Mouse (Mus musculus) neural tube, embryonic 11.5 days (tissue): Measurements from ENCODE around the gene Atf4. TPM values are rescaled to one million over a fixed set of nuclear protein-coding genes. Genes with fewer than 3 reads are reported as not detected.

Experiments used
- ATAC-seq: fragments of 200-750 bp; cut with Nextera tagmentation; 2 replicates; pipeline ENCODE4 v1.8.0; 2017; ENCODE audit warnings: moderate number of reproducible peaks, mild to moderate bottlenecking, moderate TSS enrichment, moderate library complexity; ENCODE audit not compliant: insufficient read depth, low FRiP score, low TSS enrichment
- DNase-seq: peaks from one replicate; pipeline ENCODE4 v3.0.0-alpha.2; 2015; ENCODE audit warnings: low spot score
- H3K27ac ChIP-seq: fragments of 300-500 bp; sonication (generic); 2 replicates; pipeline ENCODE4 v1.5.1; 2014; ENCODE audit warnings: low read depth, mild to moderate bottlenecking, low read length
- H3K27me3 ChIP-seq: fragments of 300-500 bp; sonication (generic); 2 replicates; pipeline ENCODE4 v1.6.1; 2014; ENCODE audit warnings: mild to moderate bottlenecking, low read length, mixed read lengths; ENCODE audit not compliant: control insufficient read depth, insufficient read depth
- H3K36me3 ChIP-seq: fragments of 300-500 bp; sonication (generic); 2 replicates; pipeline ENCODE4 v1.6.1; 2014; ENCODE audit warnings: mild to moderate bottlenecking, low read length, moderate library complexity, mixed read lengths; ENCODE audit not compliant: control insufficient read depth, insufficient read depth
- H3K4me1 ChIP-seq: fragments of 300-500 bp; sonication (generic); 2 replicates; pipeline ENCODE4 v1.6.1; 2014; ENCODE audit warnings: low read length, mixed read lengths; ENCODE audit not compliant: control insufficient read depth, insufficient read depth
- H3K4me2 ChIP-seq: fragments of 300-500 bp; sonication (generic); 2 replicates; pipeline ENCODE4 v1.6.1; 2014; ENCODE audit warnings: low read depth, mild to moderate bottlenecking, moderate library complexity
- H3K4me3 ChIP-seq: fragments of 300-500 bp; sonication (generic); 2 replicates; pipeline ENCODE4 v1.5.1; 2014; ENCODE audit warnings: low read depth, low read length
- H3K9ac ChIP-seq: fragments of 300-500 bp; sonication (generic); 2 replicates; pipeline ENCODE4 v1.6.1; 2014; ENCODE audit warnings: mild to moderate bottlenecking, low read length
- H3K9me3 ChIP-seq: fragments of 300-500 bp; sonication (generic); 2 replicates; pipeline ENCODE4 v1.6.1; 2016; ENCODE audit warnings: low read length; ENCODE audit not compliant: control insufficient read depth
- WGBS: fragments of 180-500 bp; shearing (Covaris S2); extraction: QIAGEN DNeasy Blood & Tissue Kit; methylation state at CpG from one replicate; pipeline ENCODE4 v1.1.7; 2014; 5-methylcytosine and 5-hydroxymethylcytosine counted together
- polyA plus RNA-seq: library from polyadenylated mRNA; unstranded; fragments of >200 nt; fragmentation: Nextera tagmentation; extraction: Ambion mirVana; gene quantifications from 2 replicates; pipeline ENCODE4 v1.2.1, GENCODE M21; 2014

Gene Atf4
- polyA plus RNA-seq, 1 experiment from 2014 or later, result 134 TPM

DNA sequence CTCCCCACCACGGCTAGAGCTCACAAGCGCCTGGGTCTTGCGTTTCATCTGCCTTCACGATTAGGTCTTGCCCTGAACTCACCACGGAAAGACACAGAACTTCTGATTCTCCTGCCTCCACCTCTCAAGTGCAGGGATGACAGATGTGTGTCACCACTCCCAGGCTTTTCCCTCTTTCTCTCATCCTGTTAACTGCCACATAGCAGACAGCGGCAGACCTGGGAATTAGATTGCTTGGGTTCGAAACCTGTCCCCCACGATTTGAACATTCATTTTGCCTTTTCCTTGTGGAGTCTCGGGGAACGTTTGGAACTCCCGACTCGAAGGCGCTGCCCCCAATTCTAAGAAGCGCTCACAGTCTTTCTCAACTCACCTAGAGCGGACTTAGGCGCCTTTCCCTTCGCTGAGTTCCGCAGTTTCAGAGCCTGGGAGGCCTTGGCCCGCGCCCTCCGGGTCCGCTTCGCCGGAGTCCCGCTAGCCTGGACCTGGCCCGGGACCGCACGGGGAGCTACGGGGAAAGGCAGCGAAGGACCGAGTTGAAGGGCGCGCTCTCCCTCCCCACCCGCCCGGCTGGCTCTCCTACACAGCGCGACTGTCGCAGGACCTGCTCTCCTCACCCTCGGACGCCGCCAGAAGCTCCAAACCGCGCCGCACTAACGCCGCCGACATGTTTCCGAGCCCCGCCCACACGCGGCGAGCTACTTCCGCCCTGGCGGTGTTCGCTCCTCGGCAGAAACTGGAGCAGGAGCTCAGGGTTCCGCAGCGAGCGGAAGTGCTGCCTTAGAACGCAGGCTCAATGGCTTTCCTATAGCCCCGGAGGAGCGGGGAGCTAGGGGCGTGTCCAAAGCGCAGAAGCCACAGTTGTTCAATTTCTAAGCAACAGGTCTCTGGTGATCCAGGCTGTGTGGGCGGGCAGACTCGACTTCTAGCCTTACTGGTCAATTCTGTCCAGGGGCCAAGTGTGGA is 8.9 kb downstream of the Atf4 start, which contains the start of gene Rps19bp1:
Gene Rps19bp1 (minus strand): TSS at position 706 of the 966 bp plus-strand sequence.
- Histone ChIP-seq H3K4me1 (no peaks in the 10 kb centered on the region), H3K9ac (peak within 1 kb of the TSS; percentile 79), H3K36me3 (no peaks in the 10 kb centered on the region), H3K27ac (0 out of 2 replicates have a peak within 1 kb of the TSS, but pooled peaks have one; percentile 1), H3K9me3 (no peaks in the 10 kb centered on the region), H3K4me2 (peak within 1 kb of the TSS; percentile 51), H3K27me3 (no peaks in the 10 kb centered on the region), H3K4me3 (peak within 1 kb of the TSS; percentile 83)
- peak; percentile 85 for ATAC-seq
- 2% methylated on average over 63 of the region's 66 CpGs for WGBS
- peak; percentile 94 for DNase-seq

DNA sequence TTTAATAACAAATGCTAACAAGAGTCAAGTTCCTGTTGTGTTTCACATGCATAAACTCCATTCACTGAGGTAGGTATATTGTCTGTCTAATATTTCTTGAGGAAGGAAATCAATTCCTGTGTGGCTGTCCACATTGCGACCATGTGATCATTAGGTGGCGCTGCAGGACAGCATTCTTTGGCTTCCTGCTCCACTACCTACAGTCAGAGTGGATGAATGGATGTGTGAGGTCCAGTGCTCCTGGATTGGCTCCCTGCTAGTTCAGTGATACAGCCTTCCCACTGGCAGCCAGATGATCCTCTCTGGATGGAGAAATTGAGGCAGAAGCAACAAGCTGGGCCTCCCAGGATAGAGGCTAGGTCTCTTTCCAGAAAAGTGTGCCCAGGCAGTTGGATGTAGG is 11.3 kb downstream of the Atf4 start:
- no peak overlapping the region for H3K9ac ChIP-seq
- H3K4me2 ChIP-seq, result no peak overlapping the region
- H3K9me3 ChIP-seq, result no peaks in the 10 kb centered on the region
- H3K4me3 ChIP-seq, result no peak overlapping the region
- DNase-seq, result peak; percentile 78
- 0% methylated on average over 2 of the region's 2 CpGs for WGBS
- no peaks in the 10 kb centered on the region for H3K4me1 ChIP-seq
- no peak overlapping the region for H3K27ac ChIP-seq
- H3K36me3 ChIP-seq, result no peaks in the 10 kb centered on the region
- peak; percentile 57; the same call in 1 of the 2 replicates for ATAC-seq
- no peaks in the 10 kb centered on the region for H3K27me3 ChIP-seq

DNA sequence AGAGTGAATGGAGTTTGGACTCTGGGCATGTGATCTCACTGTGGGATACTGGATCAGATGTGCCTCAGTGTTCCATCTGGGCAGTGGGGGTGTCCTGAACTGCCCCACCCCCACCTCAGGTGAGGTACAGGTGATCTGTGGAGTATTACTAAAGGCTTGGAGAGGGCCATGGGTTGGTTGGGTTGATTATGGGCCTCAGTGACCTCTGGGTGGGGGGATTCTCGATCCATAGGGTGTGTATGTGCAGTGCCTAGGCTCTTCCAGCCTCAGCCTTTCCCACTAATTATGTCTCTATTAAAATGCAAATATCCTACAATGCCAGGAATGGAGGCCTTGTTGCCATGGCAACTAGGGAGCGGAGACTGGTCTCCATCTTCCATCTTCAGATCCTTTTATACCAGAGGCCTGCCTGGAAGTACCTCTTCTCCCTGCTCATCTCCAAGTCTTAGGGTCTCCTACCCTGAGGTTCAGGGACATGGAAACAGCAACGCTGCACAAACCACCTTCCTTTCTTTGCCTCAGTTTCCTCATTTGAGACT is 16.9 kb downstream of the Atf4 start:
- DNase-seq (no peak), ATAC-seq (no peak)
- Histone ChIP-seq H3K4me2 (no peak overlapping the region), H3K4me3 (no peak overlapping the region), H3K27me3 (no peaks in the 10 kb centered on the region), H3K9ac (no peak overlapping the region), H3K36me3 (no peaks in the 10 kb centered on the region), H3K4me1 (peaks cover 2% of the 10 kb centered on the region; the same call in 1 of the 2 replicates), H3K9me3 (no peaks in the 10 kb centered on the region), H3K27ac (no peak overlapping the region)
- WGBS, result 67% methylated on average over 3 of the region's 3 CpGs

DNA sequence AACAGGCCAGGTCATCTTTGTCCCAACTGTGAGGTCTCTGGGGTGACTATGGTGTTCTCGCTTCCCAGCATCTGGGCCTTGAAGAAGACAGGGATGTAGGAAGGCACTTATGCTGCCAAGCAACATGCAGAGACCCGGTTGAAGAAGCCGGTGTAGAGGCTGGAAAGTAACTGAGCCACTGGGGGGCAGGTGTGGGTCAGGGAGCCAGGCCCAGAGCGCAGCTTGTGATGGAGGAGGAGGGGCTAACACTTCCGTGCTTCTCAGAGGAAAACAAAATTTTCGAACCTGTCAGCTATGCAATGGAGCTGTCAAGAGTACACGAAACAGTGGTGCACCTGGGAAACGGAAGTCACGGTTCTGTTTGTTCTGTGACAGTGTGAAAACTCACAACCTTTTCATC is 22.1 kb downstream of the Atf4 start:
- Histone ChIP-seq H3K27ac (no peak overlapping the region), H3K4me3 (no peak overlapping the region), H3K9ac (no peak overlapping the region), H3K4me1 (no peaks in the 10 kb centered on the region), H3K4me2 (no peak overlapping the region), H3K27me3 (no peaks in the 10 kb centered on the region), H3K9me3 (no peaks in the 10 kb centered on the region), H3K36me3 (no peaks in the 10 kb centered on the region)
- DNase-seq (peak; percentile 37), ATAC-seq (no peak)
- WGBS, result 47% methylated on average over 9 of the region's 9 CpGs

DNA sequence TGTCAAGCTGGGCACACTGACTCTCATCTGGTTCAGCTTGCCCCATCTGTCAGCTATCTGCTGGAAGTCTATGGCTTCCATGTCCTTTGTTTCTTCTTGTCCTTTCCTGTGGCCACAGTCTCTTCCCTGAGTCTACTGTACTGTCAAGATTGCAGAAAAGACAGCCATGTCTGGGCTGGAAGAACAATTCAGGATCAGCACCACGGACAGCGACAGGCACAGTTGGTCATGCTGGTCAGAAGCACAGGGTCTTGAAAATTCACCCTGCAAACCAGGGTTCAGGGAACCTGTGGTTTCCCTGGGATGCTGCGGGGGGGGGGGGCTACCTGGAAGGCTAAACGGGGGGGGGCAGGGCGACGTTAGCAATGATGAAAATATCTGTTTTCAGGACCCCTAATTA is 22.6 kb downstream of the Atf4 start:
- Histone ChIP-seq H3K4me2 (no peak overlapping the region), H3K9ac (no peak overlapping the region), H3K4me1 (no peaks in the 10 kb centered on the region), H3K27me3 (no peaks in the 10 kb centered on the region), H3K36me3 (no peaks in the 10 kb centered on the region), H3K27ac (no peak overlapping the region), H3K4me3 (no peak overlapping the region), H3K9me3 (no peaks in the 10 kb centered on the region)
- 1% methylated on average over 6 of the region's 6 CpGs for WGBS
- no peak for ATAC-seq
- peak; percentile 71 for DNase-seq

DNA sequence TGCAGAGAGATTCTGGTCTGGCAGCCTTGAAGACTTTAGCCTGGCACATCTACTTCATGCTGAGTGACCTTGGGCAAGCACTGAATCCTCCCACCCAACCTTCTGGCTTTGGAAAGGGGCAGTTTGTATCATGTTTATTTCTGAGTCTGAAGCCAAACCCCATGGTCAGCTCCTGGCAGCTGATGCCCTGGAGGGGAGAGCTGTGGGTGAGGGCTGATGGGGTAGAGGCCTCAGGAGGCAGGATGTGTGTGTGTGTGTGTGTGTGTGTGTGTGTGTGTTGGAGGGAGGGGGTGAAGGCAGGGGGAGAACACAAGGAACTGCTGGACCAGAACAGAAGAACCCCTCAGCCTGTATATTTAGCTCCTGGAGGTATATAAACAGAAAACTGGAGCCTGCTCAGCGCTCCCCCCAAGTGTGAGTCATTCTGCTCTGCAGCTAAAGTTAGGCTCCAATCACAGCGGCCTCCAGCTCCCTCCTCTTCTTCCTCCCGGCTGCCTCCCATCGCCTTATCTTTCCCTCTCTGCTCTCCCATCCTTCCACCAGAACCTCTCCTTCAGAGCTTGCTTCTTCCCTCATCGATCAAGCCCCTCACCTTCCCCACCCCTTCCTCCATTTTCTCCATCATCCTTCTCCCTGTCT is 23.3 kb downstream of the Atf4 start:
- ATAC-seq, result no peak
- H3K9ac ChIP-seq, result no peak overlapping the region
- H3K36me3 ChIP-seq, result no peaks in the 10 kb centered on the region

DNA sequence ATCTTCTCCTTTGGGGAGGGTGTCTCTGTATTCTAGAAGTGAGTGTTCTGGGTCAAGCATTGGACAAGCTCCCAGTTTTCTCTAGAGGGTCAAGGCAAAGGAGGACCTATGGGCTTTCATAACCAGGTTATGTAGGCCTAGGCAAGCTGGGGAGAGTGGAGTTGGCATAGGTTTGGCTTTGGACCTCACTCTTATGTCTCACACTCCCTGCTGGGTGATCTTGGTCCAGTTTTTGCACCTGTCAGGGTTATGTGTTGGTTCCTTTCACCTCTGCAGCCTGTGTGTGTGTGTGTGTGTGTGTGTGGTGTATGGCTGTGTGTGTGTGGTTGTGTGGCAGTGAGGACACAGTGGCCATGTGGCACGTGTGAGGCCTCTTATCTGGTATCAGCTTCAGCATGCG is 24.1 kb downstream of the Atf4 start:
- no peak overlapping the region for H3K9ac ChIP-seq
- H3K27ac ChIP-seq, result no peak overlapping the region
- H3K4me2 ChIP-seq, result no peak overlapping the region
- no peaks in the 10 kb centered on the region for H3K4me1 ChIP-seq
- H3K27me3 ChIP-seq, result no peaks in the 10 kb centered on the region
- ATAC-seq (no peak), DNase-seq (no peak)
- WGBS, result 77% methylated on average over 2 of the region's 2 CpGs
- no peak overlapping the region for H3K4me3 ChIP-seq
- no peaks in the 10 kb centered on the region for H3K36me3 ChIP-seq
- H3K9me3 ChIP-seq, result no peaks in the 10 kb centered on the region

More for the DNA sequence above, 23.3 kb downstream of the Atf4 start:
- Histone ChIP-seq H3K4me3 (no peak overlapping the region), H3K4me1 (no peaks in the 10 kb centered on the region), H3K27ac (no peak overlapping the region), H3K27me3 (no peaks in the 10 kb centered on the region), H3K9me3 (no peaks in the 10 kb centered on the region), H3K4me2 (no peak overlapping the region)
- 59% methylated on average over 5 of the region's 5 CpGs for WGBS
- DNase-seq, result no peak

DNA sequence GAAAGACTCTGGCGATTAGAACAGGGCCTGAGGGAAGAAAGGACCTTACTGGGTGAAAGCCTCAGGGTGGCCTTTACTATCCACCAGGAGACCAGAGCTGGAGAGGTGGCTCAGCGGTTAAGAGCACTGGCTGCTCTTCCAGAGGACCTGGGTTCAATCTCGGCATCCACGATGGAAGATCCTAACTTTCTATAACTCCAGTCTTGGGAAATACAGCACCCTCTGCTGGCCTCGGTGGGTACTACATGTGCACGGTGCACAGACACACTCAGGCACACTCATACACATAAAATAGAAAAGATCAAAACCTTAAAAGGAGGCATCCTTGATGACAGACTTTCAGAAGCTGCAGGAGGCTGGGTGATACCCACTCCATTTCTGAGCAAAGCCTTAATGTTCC is 25.7 kb downstream of the Atf4 start:
- Histone ChIP-seq H3K9ac (no peak overlapping the region), H3K9me3 (no peaks in the 10 kb centered on the region), H3K4me1 (no peaks in the 10 kb centered on the region), H3K36me3 (no peaks in the 10 kb centered on the region), H3K27me3 (peaks cover 9% of the 10 kb centered on the region), H3K4me2 (no peak overlapping the region), H3K4me3 (no peak overlapping the region), H3K27ac (no peak overlapping the region)
- ATAC-seq (no peak), DNase-seq (peak; percentile 57)
- WGBS, result 28% methylated on average over 6 of the region's 6 CpGs
